Comparison of ENCODE assay signal across 16 mouse cellular contexts in the genomic region with DNA sequence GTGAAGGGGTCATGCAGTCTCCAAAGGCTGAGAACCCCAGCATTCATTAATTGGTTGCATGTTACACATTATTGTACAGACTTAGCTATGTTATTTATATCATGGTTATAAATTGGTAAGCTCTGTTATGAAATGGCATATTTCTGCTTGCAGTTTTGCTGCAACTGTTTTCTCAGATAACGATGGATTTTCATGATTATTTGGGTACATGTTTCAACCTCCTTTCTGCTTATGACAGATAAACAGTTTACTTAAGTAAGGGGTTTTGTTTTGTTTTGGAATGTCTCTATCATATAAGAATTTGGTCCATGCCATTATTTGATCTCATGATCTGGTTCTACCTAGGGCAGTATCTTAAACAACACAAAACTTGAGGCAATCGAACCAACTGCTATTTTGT. TPM values are rescaled to one million over a fixed set of nuclear protein-coding genes. Genes with fewer than 3 reads are reported as not detected.
"Had no signal": no experiment of that assay in that cellular context is flagged by ENCODE, and none has a peak within 500 bp of the region (broad histone marks: within the 10 kb centered on the region; RNA-seq: fewer than 3 reads in every experiment).

No protein-coding gene starts in this region.

- H3K27me3 ChIP-seq: intestine, embryonic 15.5 days; kidney, embryonic 15.5 days; limb, embryonic 15.5 days; neural tube, embryonic 15.5 days had no signal

- H3K4me3 ChIP-seq: intestine, embryonic 15.5 days; kidney, embryonic 15.5 days; left cerebral cortex, adult 2 months; limb, embryonic 15.5 days; myocyte; neural tube, embryonic 15.5 days had no signal

- H3K9me3 ChIP-seq: intestine, embryonic 15.5 days; kidney, embryonic 15.5 days; limb, embryonic 15.5 days; neural tube, embryonic 15.5 days had no signal

- H3K36me3 ChIP-seq: intestine, embryonic 15.5 days; kidney, embryonic 15.5 days; limb, embryonic 15.5 days; neural tube, embryonic 15.5 days had no signal

- H3K27ac ChIP-seq: intestine, embryonic 15.5 days; kidney, embryonic 15.5 days; limb, embryonic 15.5 days; macrophage; neural tube, embryonic 15.5 days; stomach, postnatal 0 days had no signal

- DNase-seq: kidney, adult 18-20 months; kidney, postnatal 14 days; lung, embryonic 14.5 days; lung, postnatal 10 days; midbrain, embryonic 14.5 days; right cerebral cortex, adult 18-20 months; right cerebral cortex, postnatal 25 days; thymus, postnatal 14 days had no signal

- ATAC-seq: intestine, embryonic 15.5 days had no signal

- H3K4me2 ChIP-seq: intestine, embryonic 15.5 days; kidney, embryonic 15.5 days; limb, embryonic 15.5 days; lung, embryonic 14.5 days; neural tube, embryonic 15.5 days had no signal

- H3K9ac ChIP-seq: intestine, embryonic 15.5 days; kidney, embryonic 15.5 days; limb, embryonic 15.5 days; lung, embryonic 14.5 days; neural tube, embryonic 15.5 days had no signal

- H3K4me1 ChIP-seq: intestine, embryonic 15.5 days had no signal

RNA-seq across cellular contexts. Expression of gene Gm10260, which starts 5.5 kb away (rescaled TPM):
- polyA plus RNA-seq: midbrain, embryonic 14.5 days had no signal
